Mouse (Mus musculus): ENCODE data around the gene Bpgm.

GRCm38 (mm10) chr6:34502291-34502690 lies 26.3 kb downstream of the Bpgm start:
- TF ChIP-seq POLR2A (IDR thresholded peaks at IDR 0.05; ENCODE audit: borderline replicate concordance, low read depth, low read length) = no peak
- no peak for TF ChIP-seq CTCF (IDR thresholded peaks at IDR 0.05; ENCODE audit: low read depth, low read length)
